Mouse (Mus musculus): ENCODE results near the gene Casz1.

Gene Casz1

DNA sequence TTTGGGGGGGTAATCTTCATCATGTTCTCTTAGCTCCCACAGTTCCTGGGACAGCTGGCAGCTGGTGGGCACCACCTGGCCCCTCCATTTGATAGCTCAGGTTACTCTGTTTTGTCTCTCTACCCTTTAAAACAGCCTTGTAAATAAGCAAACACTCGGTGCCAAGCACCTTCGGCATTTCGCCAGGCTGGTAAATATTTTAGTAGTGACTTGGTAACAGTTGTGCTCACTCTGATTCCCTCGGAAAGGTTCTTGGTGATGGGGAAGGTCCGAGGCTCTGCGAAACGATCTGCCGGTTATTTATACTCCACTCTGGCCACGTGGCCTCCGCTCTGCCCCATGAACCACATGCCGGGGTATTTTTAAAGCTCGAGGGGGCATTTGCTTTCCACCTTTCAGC is 68.6 kb downstream of the Casz1 start:
- in situ Hi-C loops (cut with MboI; ENCODE audit: unreplicated experiment in 2 of 2), result no loop called here

DNA sequence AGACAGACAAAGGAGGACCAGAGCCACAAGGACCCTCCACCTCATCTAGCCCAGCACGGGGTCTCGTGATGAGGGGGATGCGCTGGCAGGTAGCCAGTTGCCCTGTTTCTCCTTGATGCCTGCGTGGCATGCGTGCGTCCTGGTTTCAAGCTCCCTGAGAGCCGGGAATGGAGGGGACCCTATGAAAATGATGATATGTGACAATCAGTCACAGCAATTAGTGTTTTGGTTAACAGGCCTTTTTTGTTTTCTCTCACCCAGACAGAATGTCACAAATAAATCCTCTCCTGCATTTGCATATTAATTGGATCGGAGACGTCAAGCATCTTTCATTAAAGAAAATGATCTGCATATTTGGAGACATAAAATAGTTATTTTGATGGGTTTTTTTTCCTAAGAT is 71.9 kb downstream of the Casz1 start:
- in situ Hi-C loops (cut with MboI; ENCODE audit: unreplicated experiment in 2 of 2), result no loop called here

DNA sequence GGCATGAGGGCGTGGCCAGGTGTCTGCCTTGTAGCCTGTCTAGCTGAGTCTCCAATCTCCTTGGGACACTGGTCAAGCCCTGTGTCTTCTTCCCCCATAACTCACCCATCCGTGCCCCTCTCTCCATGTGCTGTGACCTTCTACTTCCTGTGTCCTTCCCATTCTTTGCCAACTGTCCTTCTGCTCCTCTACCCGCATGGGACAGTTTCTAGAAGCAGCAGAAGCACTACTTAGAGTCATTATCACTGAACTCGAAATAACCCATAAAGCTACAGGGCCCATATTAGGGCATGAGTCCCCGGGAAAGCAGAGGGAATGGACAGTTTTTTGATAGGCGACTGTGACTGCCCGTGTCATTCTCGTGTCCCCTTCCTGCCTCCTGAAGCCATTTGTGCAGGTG is 72.6 kb downstream of the Casz1 start:
- in situ Hi-C loops (cut with MboI; ENCODE audit: unreplicated experiment in 2 of 2), result no loop called here

GRCm38 (mm10) chr4:148878192-148878983 is 74.2 kb downstream of the Casz1 start:
- in situ Hi-C loops (cut with MboI; ENCODE audit: unreplicated experiment in 2 of 2), result no loop called here

GRCm38 (mm10) chr4:148878984-148879610 is 74.9 kb downstream of the Casz1 start:
- in situ Hi-C loops (cut with MboI; ENCODE audit: unreplicated experiment in 2 of 2), result no loop called here

- in situ Hi-C loops (cut with MboI; ENCODE audit: unreplicated experiment in 2 of 2), result no loop called here
Measured at GRCm38 (mm10) chr4:148879631-148880030, 75.4 kb downstream of the Casz1 start.

DNA sequence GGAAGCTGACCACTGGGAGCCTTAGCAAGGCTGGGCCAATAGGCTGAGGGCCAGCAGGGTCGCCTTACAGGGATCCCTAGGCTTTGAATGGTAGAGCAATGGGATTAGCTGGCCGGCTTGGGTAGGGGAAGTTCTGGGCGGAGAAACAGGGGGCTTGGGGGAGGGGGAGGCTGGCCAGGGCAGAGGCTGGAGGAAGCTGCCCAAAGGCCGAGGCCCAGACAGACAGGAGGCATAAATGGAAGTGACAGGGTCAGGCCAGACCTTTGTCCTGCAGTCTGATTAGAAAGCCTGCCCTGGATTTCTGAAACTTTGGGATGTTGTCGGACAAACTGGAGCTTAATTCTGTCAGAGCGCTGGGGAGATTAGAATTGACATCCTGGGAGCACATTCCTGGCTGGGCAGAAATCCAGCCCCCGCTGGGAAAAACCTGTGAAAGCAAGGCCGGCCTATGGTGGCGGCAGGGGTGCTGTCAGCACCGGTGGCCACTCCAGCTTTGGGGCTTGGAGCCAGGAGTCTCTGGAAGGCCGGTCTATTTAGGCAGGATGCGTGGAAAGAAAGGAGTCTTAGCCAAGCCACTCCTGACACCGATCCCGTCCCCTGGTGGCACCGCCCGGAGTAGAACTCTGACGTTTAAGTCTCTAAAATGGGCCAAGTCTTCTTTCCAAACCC is 76.9 kb downstream of the Casz1 start:
- in situ Hi-C loops (cut with MboI; ENCODE audit: unreplicated experiment in 2 of 2), result no loop called here

DNA sequence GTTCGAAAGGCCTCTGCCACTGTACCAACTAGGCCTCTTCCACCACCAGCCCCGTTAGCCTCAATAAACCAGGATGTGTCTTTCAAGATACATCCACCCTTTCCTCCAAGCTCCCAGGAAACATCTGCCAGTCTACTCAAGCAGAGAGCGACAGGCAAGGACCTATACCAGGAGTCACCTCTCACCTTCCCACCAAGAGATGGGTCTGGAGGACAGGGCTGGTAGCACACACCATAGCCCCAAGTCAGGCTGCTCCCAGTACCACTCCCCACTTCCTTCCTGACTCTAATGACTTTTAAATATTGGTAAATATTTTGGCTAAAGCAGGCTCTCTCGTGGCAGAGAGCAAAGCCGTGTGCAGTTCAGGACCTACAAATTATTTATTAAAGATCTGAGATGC is 77.6 kb downstream of the Casz1 start:
- in situ Hi-C loops (cut with MboI; ENCODE audit: unreplicated experiment in 2 of 2), result no loop called here

- in situ Hi-C loops (cut with MboI; ENCODE audit: unreplicated experiment in 2 of 2), result no loop called here
Measured at GRCm38 (mm10) chr4:148882360-148882929, 78.2 kb downstream of the Casz1 start.

DNA sequence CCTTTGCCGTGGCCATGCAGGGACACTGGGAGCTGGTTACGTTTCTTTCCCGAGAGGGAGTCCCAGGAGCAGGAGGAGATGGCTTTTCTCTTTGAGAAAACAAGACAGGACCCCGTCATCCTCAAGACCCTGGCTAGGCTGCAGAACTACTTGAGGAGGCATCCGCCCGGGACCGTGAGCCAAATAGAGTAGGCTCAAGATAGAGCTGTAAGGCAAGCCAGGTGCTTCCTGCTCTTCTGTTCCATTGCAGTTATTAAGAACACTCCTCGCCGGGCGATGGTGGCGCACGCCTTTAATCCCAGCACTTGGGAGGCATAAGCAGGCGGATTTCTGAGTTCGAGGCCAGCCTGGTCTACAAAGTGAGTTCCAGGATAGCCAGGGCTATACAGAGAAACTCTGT is 80.4 kb downstream of the Casz1 start:
- in situ Hi-C loops (cut with MboI; ENCODE audit: unreplicated experiment in 2 of 2), result no loop called here

DNA sequence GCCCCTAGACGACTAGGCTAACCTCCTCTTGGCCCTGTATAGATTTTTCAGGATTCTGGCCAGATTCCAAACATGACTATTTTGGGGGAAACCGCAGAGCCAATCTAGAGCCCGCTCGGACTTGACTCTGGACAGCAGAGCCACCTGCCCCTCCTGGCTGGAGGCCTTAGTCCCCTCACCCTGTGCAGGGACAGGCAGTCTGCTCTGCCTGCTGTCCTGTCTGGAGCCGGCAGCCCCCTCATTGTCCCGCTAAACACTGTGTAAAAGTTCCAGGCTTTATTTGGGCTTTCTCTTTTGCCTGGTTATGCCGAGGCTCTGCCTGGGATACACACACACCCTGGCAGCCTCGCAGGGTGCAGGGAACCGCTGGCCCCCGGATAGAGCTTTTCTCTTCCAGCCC is 81.2 kb downstream of the Casz1 start:
- in situ Hi-C loops (cut with MboI; ENCODE audit: unreplicated experiment in 2 of 2), result no loop called here

GRCm38 (mm10) chr4:148885921-148886540 is 81.8 kb downstream of the Casz1 start:
- in situ Hi-C loops (cut with MboI; ENCODE audit: unreplicated experiment in 2 of 2), result no loop called here

DNA sequence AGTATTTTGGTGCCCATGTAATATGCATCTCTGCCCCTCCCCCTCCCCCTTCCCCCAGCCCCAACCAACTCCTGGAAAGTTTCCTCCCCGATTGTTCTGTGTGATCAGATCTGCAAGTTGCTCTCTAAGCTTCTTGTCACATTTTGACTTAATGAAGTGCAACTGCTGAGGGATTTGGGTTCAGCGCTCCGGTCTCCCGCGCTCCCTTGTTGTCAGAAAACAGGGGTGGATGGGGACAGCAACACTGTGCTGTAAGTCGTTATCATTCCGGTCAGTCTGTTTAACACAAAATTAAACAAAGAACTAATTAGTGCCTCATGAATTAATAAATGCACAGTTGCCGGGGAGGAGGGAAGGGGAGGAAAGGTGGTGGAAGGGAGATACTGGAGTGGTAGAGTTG is 84.0 kb downstream of the Casz1 start:
- in situ Hi-C loops (cut with MboI; ENCODE audit: unreplicated experiment in 2 of 2), result no loop called here

DNA sequence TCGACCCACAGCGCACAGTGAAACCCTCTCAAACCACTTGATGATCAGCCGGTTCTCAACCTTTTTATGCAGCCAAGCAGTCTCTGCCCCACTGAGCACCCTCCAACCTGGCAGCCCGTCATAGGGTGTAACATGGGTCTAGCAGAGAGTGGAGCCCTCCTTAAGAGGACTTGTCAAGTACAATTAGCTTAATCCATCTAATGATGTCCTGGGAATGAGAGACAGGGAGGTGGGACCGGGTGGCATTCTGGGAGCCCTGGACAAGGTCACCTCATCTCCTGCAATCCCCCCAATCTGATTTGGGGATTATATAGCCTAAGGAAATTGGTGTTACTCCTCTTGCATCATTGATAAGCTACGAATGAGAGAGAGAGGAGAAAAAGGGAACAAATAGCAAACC is 84.8 kb downstream of the Casz1 start:
- in situ Hi-C loops (cut with MboI; ENCODE audit: unreplicated experiment in 2 of 2), result no loop called here

- in situ Hi-C loops (cut with MboI; ENCODE audit: unreplicated experiment in 2 of 2), result no loop called here
Measured at GRCm38 (mm10) chr4:148890442-148890841, 86.2 kb downstream of the Casz1 start.

- in situ Hi-C loops (cut with MboI; ENCODE audit: unreplicated experiment in 2 of 2), result no loop called here
Measured at GRCm38 (mm10) chr4:148890892-148891838, 86.9 kb downstream of the Casz1 start.

- in situ Hi-C loops (cut with MboI; ENCODE audit: unreplicated experiment in 2 of 2), result no loop called here
Measured at GRCm38 (mm10) chr4:148896125-148896524, 91.9 kb downstream of the Casz1 start.

DNA sequence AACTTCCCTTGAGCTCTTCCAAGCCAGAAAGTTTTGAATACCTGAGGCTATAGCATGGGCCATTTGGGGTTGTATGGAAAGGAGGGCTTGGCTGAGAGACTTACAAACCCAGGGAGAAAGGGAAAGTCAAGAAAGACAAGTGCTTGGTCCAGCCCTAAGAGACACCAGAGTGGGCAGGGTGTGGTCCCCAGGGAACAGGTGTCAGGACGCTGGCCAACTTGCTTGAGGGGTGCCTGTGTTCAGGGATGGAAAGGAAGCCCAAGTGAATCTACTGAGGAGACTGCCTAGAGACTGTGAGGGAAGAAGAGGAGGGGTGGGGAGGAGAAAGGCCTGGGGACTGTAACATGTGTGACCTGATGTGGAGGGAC is 95.7 kb downstream of the Casz1 start:
- in situ Hi-C loops (cut with MboI; ENCODE audit: unreplicated experiment in 2 of 2), result loop anchor here (5.0 to 10.0 kb wide), 2 partner anchors 42 to 215 kb away; no protein-coding TSS in a partner anchor

DNA sequence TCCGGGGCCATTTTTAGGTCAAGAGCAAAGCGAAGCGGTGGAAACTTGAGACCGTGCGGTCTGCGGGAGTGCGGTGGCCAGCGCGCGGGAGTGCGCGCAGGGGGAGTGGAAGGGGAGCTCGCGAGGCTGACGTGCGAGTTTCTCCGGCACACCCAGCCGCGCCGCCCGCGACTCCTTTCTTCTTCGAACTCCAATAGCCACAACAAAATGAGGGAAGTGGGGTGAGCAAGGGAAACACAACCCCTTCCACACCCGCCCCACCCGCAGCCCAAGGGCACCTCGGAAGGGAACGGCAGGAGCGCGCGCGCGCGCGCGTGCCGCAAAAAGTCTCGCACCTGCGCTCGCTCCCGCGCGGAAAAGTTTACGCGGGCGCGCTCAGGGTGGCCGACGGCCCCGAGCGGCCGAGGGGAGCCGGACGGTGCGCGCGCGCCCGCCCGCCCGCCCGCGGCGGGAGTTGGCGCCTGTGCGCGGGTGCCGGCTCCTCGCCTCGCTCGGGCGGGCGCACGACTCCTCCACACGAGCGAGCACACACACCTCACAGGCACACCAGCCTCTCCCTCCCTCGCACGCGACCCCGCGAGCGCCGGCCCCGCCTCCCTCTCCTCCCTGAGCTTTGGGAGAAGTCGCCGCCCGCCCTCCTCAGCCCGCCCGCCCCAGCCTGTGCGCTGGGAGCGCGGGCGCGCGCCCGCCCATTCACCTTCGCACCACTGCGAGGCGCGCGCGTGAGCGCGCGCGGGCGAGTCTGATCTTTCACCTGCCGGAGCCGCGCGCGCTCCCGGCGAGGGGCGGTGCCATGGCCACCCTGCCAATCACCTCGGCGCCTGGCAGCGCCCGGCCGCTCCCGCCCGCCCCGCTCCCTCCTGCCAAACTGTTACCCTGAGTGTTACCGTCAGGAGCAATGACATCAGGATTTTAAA is 96.3 kb downstream of the Casz1 start:
- in situ Hi-C loops (cut with MboI; ENCODE audit: unreplicated experiment in 2 of 2), result loop anchor here (5.0 to 10.0 kb wide), 2 partner anchors 42 to 216 kb away; no protein-coding TSS in a partner anchor

Measured in v-Abl transformed pro-B cells (cell line).